Mouse (Mus musculus): Measurements from ENCODE around the gene Gm5294. TPM values are rescaled to one million over a fixed set of nuclear protein-coding genes. Genes with fewer than 3 reads are reported as not detected.

Gene Gm5294
- polyA plus RNA-seq, 1 experiment from 2014 or later, result not detected

GRCm38 (mm10) chr5:138834910-138835309, 15.0 kb downstream of the Gm5294 start:
- no peak overlapping the region for H3K4me2 ChIP-seq
- no peaks in the 10 kb centered on the region for H3K9me3 ChIP-seq (ENCODE audit: control insufficient read depth, low read length)
- H3K4me1 ChIP-seq (replicated peaks; ENCODE audit: control insufficient read depth, insufficient read depth, low read length), result no peaks in the 10 kb centered on the region
- WGBS, result 52% methylated on average over 3 of the region's 3 CpGs
- no peak overlapping the region for H3K4me3 ChIP-seq (ENCODE audit: low read depth, low read length)
- H3K27me3 ChIP-seq (replicated peaks; ENCODE audit: control insufficient read depth, insufficient read depth, low read length), result no peaks in the 10 kb centered on the region
- H3K27ac ChIP-seq (ENCODE audit: low read depth, low read length), result no peak overlapping the region
- H3K9ac ChIP-seq (ENCODE audit: low read depth, low read length), result no peak overlapping the region
- H3K36me3 ChIP-seq (ENCODE audit: control insufficient read depth, insufficient read depth, low read length), result no peaks in the 10 kb centered on the region
- DNase-seq (ENCODE audit: low spot score) (no peak), ATAC-seq (replicated peaks; ENCODE audit: low FRiP score) (no peak)

- Histone ChIP-seq H3K4me1 (replicated peaks; ENCODE audit: control insufficient read depth, insufficient read depth, low read length) (no peaks in the 10 kb centered on the region), H3K9ac (ENCODE audit: low read depth, low read length) (no peak overlapping the region), H3K27me3 (replicated peaks; ENCODE audit: control insufficient read depth, insufficient read depth, low read length) (no peaks in the 10 kb centered on the region), H3K36me3 (ENCODE audit: control insufficient read depth, insufficient read depth, low read length) (no peaks in the 10 kb centered on the region), H3K4me2 (no peak overlapping the region), H3K4me3 (ENCODE audit: low read depth, low read length) (no peak overlapping the region), H3K27ac (ENCODE audit: low read depth, low read length) (no peak overlapping the region), H3K9me3 (ENCODE audit: control insufficient read depth, low read length) (no peaks in the 10 kb centered on the region)
- no peak for ATAC-seq (replicated peaks; ENCODE audit: low FRiP score)
- 86% methylated on average over 4 of the region's 4 CpGs for WGBS
- DNase-seq (ENCODE audit: low spot score), result no peak
Measured at GRCm38 (mm10) chr5:138840981-138841380, 21.1 kb downstream of the Gm5294 start.

GRCm38 (mm10) chr5:138843168-138843824, 23.4 kb downstream of the Gm5294 start:
- no peaks in the 10 kb centered on the region for H3K4me1 ChIP-seq (replicated peaks; ENCODE audit: control insufficient read depth, insufficient read depth, low read length)
- H3K9me3 ChIP-seq (ENCODE audit: control insufficient read depth, low read length), result no peaks in the 10 kb centered on the region
- ATAC-seq (replicated peaks; ENCODE audit: low FRiP score) (no peak), DNase-seq (ENCODE audit: low spot score) (no peak)
- no peaks in the 10 kb centered on the region for H3K36me3 ChIP-seq (ENCODE audit: control insufficient read depth, insufficient read depth, low read length)
- H3K27me3 ChIP-seq (replicated peaks; ENCODE audit: control insufficient read depth, insufficient read depth, low read length), result no peaks in the 10 kb centered on the region
- no peak overlapping the region for H3K4me3 ChIP-seq (ENCODE audit: low read depth, low read length)
- H3K27ac ChIP-seq (ENCODE audit: low read depth, low read length), result no peak overlapping the region
- WGBS, result 72% methylated on average over 9 of the region's 9 CpGs
- H3K4me2 ChIP-seq, result no peak overlapping the region
- no peak overlapping the region for H3K9ac ChIP-seq (ENCODE audit: low read depth, low read length)

- Histone ChIP-seq H3K9me3 (ENCODE audit: control insufficient read depth, low read length) (no peaks in the 10 kb centered on the region), H3K9ac (ENCODE audit: low read depth, low read length) (no peak overlapping the region), H3K4me3 (ENCODE audit: low read depth, low read length) (no peak overlapping the region), H3K4me1 (replicated peaks; ENCODE audit: control insufficient read depth, insufficient read depth, low read length) (no peaks in the 10 kb centered on the region), H3K36me3 (ENCODE audit: control insufficient read depth, insufficient read depth, low read length) (no peaks in the 10 kb centered on the region), H3K27ac (ENCODE audit: low read depth, low read length) (no peak overlapping the region), H3K27me3 (replicated peaks; ENCODE audit: control insufficient read depth, insufficient read depth, low read length) (no peaks in the 10 kb centered on the region), H3K4me2 (no peak overlapping the region)
- DNase-seq (ENCODE audit: low spot score), result no peak
- ATAC-seq (replicated peaks; ENCODE audit: low FRiP score), result no peak
- 59% methylated on average over 4 of the region's 4 CpGs for WGBS
Measured at GRCm38 (mm10) chr5:138846506-138846905, 26.6 kb downstream of the Gm5294 start.

GRCm38 (mm10) chr5:138848102-138848501, 28.2 kb downstream of the Gm5294 start:
- DNase-seq (ENCODE audit: low spot score) (peak; percentile 87), ATAC-seq (replicated peaks; ENCODE audit: low FRiP score) (peak; percentile 63)
- H3K36me3 ChIP-seq (ENCODE audit: control insufficient read depth, insufficient read depth, low read length), result no peaks in the 10 kb centered on the region
- H3K4me3 ChIP-seq (ENCODE audit: low read depth, low read length), result no peak overlapping the region
- H3K27ac ChIP-seq (ENCODE audit: low read depth, low read length), result no peak overlapping the region
- no peak overlapping the region for H3K9ac ChIP-seq (ENCODE audit: low read depth, low read length)
- 5% methylated on average over 7 of the region's 7 CpGs for WGBS
- no peaks in the 10 kb centered on the region for H3K9me3 ChIP-seq (ENCODE audit: control insufficient read depth, low read length)
- no peaks in the 10 kb centered on the region for H3K27me3 ChIP-seq (replicated peaks; ENCODE audit: control insufficient read depth, insufficient read depth, low read length)
- H3K4me1 ChIP-seq (replicated peaks; ENCODE audit: control insufficient read depth, insufficient read depth, low read length), result no peaks in the 10 kb centered on the region
- no peak overlapping the region for H3K4me2 ChIP-seq

- DNase-seq (ENCODE audit: low spot score) (no peak), ATAC-seq (replicated peaks; ENCODE audit: low FRiP score) (no peak)
- H3K9ac ChIP-seq (ENCODE audit: low read depth, low read length), result no peak overlapping the region
- no peak overlapping the region for H3K4me3 ChIP-seq (ENCODE audit: low read depth, low read length)
- no peak overlapping the region for H3K27ac ChIP-seq (ENCODE audit: low read depth, low read length)
- H3K36me3 ChIP-seq (ENCODE audit: control insufficient read depth, insufficient read depth, low read length), result no peaks in the 10 kb centered on the region
- no peak overlapping the region for H3K4me2 ChIP-seq
- 70% methylated on average over 23 of the region's 23 CpGs for WGBS
- H3K27me3 ChIP-seq (replicated peaks; ENCODE audit: control insufficient read depth, insufficient read depth, low read length), result no peaks in the 10 kb centered on the region
- H3K4me1 ChIP-seq (replicated peaks; ENCODE audit: control insufficient read depth, insufficient read depth, low read length), result no peaks in the 10 kb centered on the region
- no peaks in the 10 kb centered on the region for H3K9me3 ChIP-seq (ENCODE audit: control insufficient read depth, low read length)
Measured at GRCm38 (mm10) chr5:138849682-138850461, 30.0 kb downstream of the Gm5294 start.

GRCm38 (mm10) chr5:138850462-138850844, 30.6 kb downstream of the Gm5294 start:
- DNase-seq (ENCODE audit: low spot score), result no peak
- H3K4me3 ChIP-seq (ENCODE audit: low read depth, low read length), result no peak overlapping the region
- 83% methylated on average over 5 of the region's 5 CpGs for WGBS
- H3K27ac ChIP-seq (ENCODE audit: low read depth, low read length), result no peak overlapping the region
- no peak overlapping the region for H3K4me2 ChIP-seq
- no peak overlapping the region for H3K9ac ChIP-seq (ENCODE audit: low read depth, low read length)
- H3K9me3 ChIP-seq (ENCODE audit: control insufficient read depth, low read length), result no peaks in the 10 kb centered on the region
- no peak for ATAC-seq (replicated peaks; ENCODE audit: low FRiP score)
- H3K27me3 ChIP-seq (replicated peaks; ENCODE audit: control insufficient read depth, insufficient read depth, low read length), result no peaks in the 10 kb centered on the region
- no peaks in the 10 kb centered on the region for H3K4me1 ChIP-seq (replicated peaks; ENCODE audit: control insufficient read depth, insufficient read depth, low read length)
- no peaks in the 10 kb centered on the region for H3K36me3 ChIP-seq (ENCODE audit: control insufficient read depth, insufficient read depth, low read length)

GRCm38 (mm10) chr5:138851296-138851780, 31.5 kb downstream of the Gm5294 start:
- no peak for DNase-seq (ENCODE audit: low spot score)
- no peak overlapping the region for H3K4me2 ChIP-seq
- no peak overlapping the region for H3K9ac ChIP-seq (ENCODE audit: low read depth, low read length)
- no peaks in the 10 kb centered on the region for H3K4me1 ChIP-seq (replicated peaks; ENCODE audit: control insufficient read depth, insufficient read depth, low read length)
- H3K27me3 ChIP-seq (replicated peaks; ENCODE audit: control insufficient read depth, insufficient read depth, low read length), result no peaks in the 10 kb centered on the region
- H3K9me3 ChIP-seq (ENCODE audit: control insufficient read depth, low read length), result no peaks in the 10 kb centered on the region
- no peak for ATAC-seq (replicated peaks; ENCODE audit: low FRiP score)
- 88% methylated on average over 5 of the region's 5 CpGs for WGBS
- H3K36me3 ChIP-seq (ENCODE audit: control insufficient read depth, insufficient read depth, low read length), result no peaks in the 10 kb centered on the region
- no peak overlapping the region for H3K4me3 ChIP-seq (ENCODE audit: low read depth, low read length)
- H3K27ac ChIP-seq (ENCODE audit: low read depth, low read length), result no peak overlapping the region

GRCm38 (mm10) chr5:138852151-138852550, 32.3 kb downstream of the Gm5294 start:
- DNase-seq (ENCODE audit: low spot score) (no peak), ATAC-seq (replicated peaks; ENCODE audit: low FRiP score) (no peak)
- Histone ChIP-seq H3K4me1 (replicated peaks; ENCODE audit: control insufficient read depth, insufficient read depth, low read length) (no peaks in the 10 kb centered on the region), H3K4me2 (no peak overlapping the region), H3K4me3 (ENCODE audit: low read depth, low read length) (no peak overlapping the region), H3K9ac (ENCODE audit: low read depth, low read length) (no peak overlapping the region), H3K36me3 (ENCODE audit: control insufficient read depth, insufficient read depth, low read length) (no peaks in the 10 kb centered on the region), H3K27ac (ENCODE audit: low read depth, low read length) (no peak overlapping the region), H3K9me3 (ENCODE audit: control insufficient read depth, low read length) (no peaks in the 10 kb centered on the region), H3K27me3 (replicated peaks; ENCODE audit: control insufficient read depth, insufficient read depth, low read length) (no peaks in the 10 kb centered on the region)
- WGBS, result 66% methylated on average over 4 of the region's 4 CpGs
